Mouse (Mus musculus) left cerebral cortex, adult 18-20 months (tissue): ENCODE results near the gene Kantr. TPM values are rescaled to one million over a fixed set of nuclear protein-coding genes. Genes with fewer than 3 reads are reported as not detected.
A peak's percentile ranks its signal among the peaks of the same experiment; 100 is the strongest.
"Not testable (repeated sequence)": the region's sequence is repeated elsewhere in the genome, so short reads cannot be mapped to it uniquely, and the experiment has no call there.

Source experiments
- DNase-seq, 2 experiments: peaks; one replicate each; pipeline ENCODE4 v3.0.0; 2021 to 2022; ENCODE audit warnings: low spot score in 2 of 2, mixed read lengths in 1 of 2
- total RNA-seq, 2 experiments: library from RNA; stranded (reverse); gene quantifications; 2 replicates each; pipeline ENCODE4 v1.2.3; 2021

The Kantr gene
- total RNA-seq, 2 experiments from 2014 or later: 56.0 to 60.3 TPM

- not testable (repeated sequence) for DNase-seq
These were observed 40.3 kb downstream of the Kantr start for GRCm38 (mm10) chrX:152287026-152287425.

GRCm38 (mm10) chrX:152284746-152285145, 42.5 kb downstream of the Kantr start:
- no peak for DNase-seq

- DNase-seq: no peak
These were observed 47.9 kb downstream of the Kantr start for GRCm38 (mm10) chrX:152279384-152279783.

- peak in 1 of 2 experiments; percentile 11 for DNase-seq
These were observed 56.1 kb downstream of the Kantr start for GRCm38 (mm10) chrX:152271189-152271588.

Other genes with a start within 250 kb of the Kantr start
- 100 to 1,000 TPM; 141 to 142 TPM for gene Iqsec2, start 183.2 kb downstream of the Kantr start, total RNA-seq
- 10 to 100 TPM; 47.1 to 65.7 TPM for gene Kdm5c, start 94.5 kb downstream of the Kantr start, total RNA-seq
- gene Tspyl2, start 14.9 kb upstream of the Kantr start, total RNA-seq: 100 to 1,000 TPM in 1 of 2 experiments, 10 to 100 TPM in 1; 98.9 to 109 TPM
- gene Gpr173, start 41.2 kb upstream of the Kantr start, total RNA-seq: 10 to 100 TPM; 13.3 to 14.3 TPM
- gene Cldn34a, start 235.8 kb upstream of the Kantr start, total RNA-seq: not detected